Mouse (Mus musculus) embryo, embryonic 10 days (tissue): ENCODE measurements at regions not wholly inside any gene's neighbourhood (a gene's known extent, or its start where the extent isn't known, plus 50 kb on each side); places are given as distances from the start of the nearest gene placed in this dataset.

Experiments used
- DNase-seq: peaks from one replicate; pipeline ENCODE4 v3.0.0-alpha.2; 2015; ENCODE audit warnings: low spot score

GRCm38 (mm10) chr6:117114859-117115258, 53.5 kb upstream of the Cxcl12 start:
- DNase-seq = no peak

- DNase-seq = no peak
These were observed 50.3 kb upstream of the Cxcl12 start for GRCm38 (mm10) chr6:117118081-117118480.
